ENCODE assay signal across 11 mouse cellular contexts in the genomic region with DNA sequence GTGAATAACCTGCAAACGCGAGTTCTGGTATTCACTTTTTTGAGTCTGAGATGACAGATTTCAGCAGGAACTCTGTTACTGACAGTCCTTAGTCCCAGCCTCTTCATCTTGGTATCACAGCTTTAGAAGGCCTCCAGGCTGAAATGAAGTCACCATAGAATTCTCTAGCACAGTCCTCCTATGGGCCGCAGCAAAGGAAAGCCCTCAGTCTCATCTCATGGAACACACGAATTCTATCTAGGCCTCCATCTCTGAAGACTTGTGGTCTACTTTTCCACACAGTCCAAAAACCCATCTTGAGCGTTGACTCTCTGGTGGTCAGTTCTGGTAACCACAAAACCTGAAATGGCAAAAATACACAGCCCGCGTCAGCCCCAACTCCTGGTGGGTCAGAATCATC. TPM values are rescaled to one million over a fixed set of nuclear protein-coding genes. Genes with fewer than 3 reads are reported as not detected.
DNase-seq lines count a peak whose midpoint lies in the region; ATAC-seq and TF ChIP-seq lines count a peak whose summit lies in the region.
"Had no signal": no experiment of that assay in that cellular context is flagged by ENCODE, and none has a peak within 500 bp of the region (broad histone marks: within the 10 kb centered on the region; RNA-seq: fewer than 3 reads in every experiment).

No protein-coding gene starts in this region.

- no peak for TF ChIP-seq POLR2A in heart, adult 2 months (IDR thresholded peaks at IDR 0.05; ENCODE audit: insufficient read depth, low read depth, low read length)

- TF ChIP-seq EP300 in heart, adult 2 months (IDR thresholded peaks at IDR 0.05; ENCODE audit: insufficient read depth, low read depth, low read length), result no peak

- H3K79me2 ChIP-seq in heart, adult 2 months (replicated peaks; ENCODE audit: control insufficient read depth, insufficient read depth, low read length), result no peaks in the 10 kb centered on the region

- H3K27ac ChIP-seq in heart, embryonic 15.5 days, result no peak overlapping the region
- H3K27ac ChIP-seq in heart, adult 2 months, result no peak overlapping the region
- peak overlapping the region; percentile 75; the same call in 1 of the 2 replicates for H3K27ac ChIP-seq in embryonic facial prominence, embryonic 11.5 days (replicated peaks; ENCODE audit: low read depth, low read length)
- H3K27ac ChIP-seq in hindbrain, embryonic 13.5 days, result peak overlapping the region; percentile 94
- peak overlapping the region; percentile 97 for H3K27ac ChIP-seq in midbrain, embryonic 14.5 days (replicated peaks; ENCODE audit: low read depth, low read length)
- H3K27ac ChIP-seq: liver, embryonic 15.5 days had no signal

- H3K4me3 ChIP-seq in heart, embryonic 15.5 days, result peak overlapping the region; percentile 60
- H3K4me3 ChIP-seq in heart, adult 2 months, result no peak overlapping the region
- peak overlapping the region; percentile 53 for H3K4me3 ChIP-seq in embryonic facial prominence, embryonic 11.5 days (ENCODE audit: low read depth, low read length)
- peak overlapping the region; percentile 61 for H3K4me3 ChIP-seq in hindbrain, embryonic 13.5 days
- peak overlapping the region; percentile 57 for H3K4me3 ChIP-seq in midbrain, embryonic 14.5 days (replicated peaks; ENCODE audit: low read depth, low read length)

- intact Hi-C loops in heart, adult 2 months (cut with DNase I), result no loop called here

- H3K27me3 ChIP-seq in heart, embryonic 15.5 days, result no peaks in the 10 kb centered on the region
- no peaks in the 10 kb centered on the region for H3K27me3 ChIP-seq in heart, adult 2 months (ENCODE audit: control insufficient read depth, insufficient read depth, low read length)
- no peaks in the 10 kb centered on the region for H3K27me3 ChIP-seq in embryonic facial prominence, embryonic 11.5 days (ENCODE audit: control insufficient read depth, insufficient read depth, low read length)
- no peaks in the 10 kb centered on the region for H3K27me3 ChIP-seq in hindbrain, embryonic 13.5 days
- H3K27me3 ChIP-seq in midbrain, embryonic 14.5 days (ENCODE audit: control insufficient read depth, insufficient read depth, low read length), result no peaks in the 10 kb centered on the region

- H3K9me3 ChIP-seq in heart, embryonic 15.5 days (replicated peaks), result no peaks in the 10 kb centered on the region
- no peaks in the 10 kb centered on the region for H3K9me3 ChIP-seq in embryonic facial prominence, embryonic 11.5 days (replicated peaks; ENCODE audit: control insufficient read depth, low read length)
- no peaks in the 10 kb centered on the region for H3K9me3 ChIP-seq in hindbrain, embryonic 13.5 days
- no peaks in the 10 kb centered on the region for H3K9me3 ChIP-seq in midbrain, embryonic 14.5 days (ENCODE audit: control insufficient read depth, low read length)
- H3K9me3 ChIP-seq: liver, embryonic 15.5 days had no signal

- ATAC-seq in heart, embryonic 15.5 days (replicated peaks; ENCODE audit: insufficient number of reproducible peaks, insufficient read depth, low FRiP score, low read depth), result no peak
- ATAC-seq in embryonic facial prominence, embryonic 11.5 days (replicated peaks; ENCODE audit: insufficient number of reproducible peaks, low FRiP score, low TSS enrichment, low read depth), result no peak
- ATAC-seq in hindbrain, embryonic 13.5 days (ENCODE audit: low FRiP score), result no peak
- no peak for ATAC-seq in midbrain, embryonic 14.5 days (ENCODE audit: low FRiP score, low TSS enrichment)

- 63% methylated on average over 7 of the region's 7 CpGs for WGBS in heart, embryonic 15.5 days
- WGBS in heart, adult 2 months, result 75% methylated on average over 7 of the region's 7 CpGs
- WGBS in embryonic facial prominence, embryonic 11.5 days, result 67% methylated on average over 7 of the region's 7 CpGs
- 61% methylated on average over 7 of the region's 7 CpGs for WGBS in hindbrain, embryonic 13.5 days
- 53% methylated on average over 7 of the region's 7 CpGs for WGBS in midbrain, embryonic 14.5 days

- DNase-seq in heart, adult 2 months, result no peak
- DNase-seq in embryonic facial prominence, embryonic 11.5 days (ENCODE audit: low spot score), result no peak
- no peak for DNase-seq in midbrain, embryonic 14.5 days
- DNase-seq in ovary, postnatal 36 days (ENCODE audit: low spot score), result no peak
- no peak for DNase-seq in ovary, postnatal 14 days (ENCODE audit: low spot score)
- no peak for DNase-seq in testis, postnatal 14 days (ENCODE audit: low spot score)
- DNase-seq: adrenal gland, postnatal 25 days had no signal

- no peak for TF ChIP-seq CTCF in heart, adult 2 months (IDR thresholded peaks at IDR 0.05)

- H3K9ac ChIP-seq in heart, embryonic 15.5 days, result peak overlapping the region; percentile 53; the same call in 1 of the 2 replicates
- H3K9ac ChIP-seq in heart, adult 2 months (ENCODE audit: low read depth, low read length), result no peak overlapping the region
- peak overlapping the region; percentile 75 for H3K9ac ChIP-seq in embryonic facial prominence, embryonic 11.5 days (replicated peaks; ENCODE audit: low read length)
- peak overlapping the region; percentile 94 for H3K9ac ChIP-seq in hindbrain, embryonic 13.5 days
- peak overlapping the region; percentile 76 for H3K9ac ChIP-seq in midbrain, embryonic 14.5 days (replicated peaks; ENCODE audit: low read length)
- H3K9ac ChIP-seq: liver, embryonic 15.5 days had no signal

- peaks cover 10% of the 10 kb centered on the region for H3K36me3 ChIP-seq in heart, embryonic 15.5 days
- no peaks in the 10 kb centered on the region for H3K36me3 ChIP-seq in heart, adult 2 months (ENCODE audit: control insufficient read depth, insufficient read depth, low read length)
- no peaks in the 10 kb centered on the region; the same call in 1 of the 2 replicates for H3K36me3 ChIP-seq in embryonic facial prominence, embryonic 11.5 days (replicated peaks; ENCODE audit: control insufficient read depth, insufficient read depth, low read depth, low read length)
- H3K36me3 ChIP-seq in hindbrain, embryonic 13.5 days, result peaks cover 13% of the 10 kb centered on the region
- H3K36me3 ChIP-seq in midbrain, embryonic 14.5 days (ENCODE audit: control insufficient read depth, insufficient read depth, low read length), result peaks cover 14% of the 10 kb centered on the region

- H3K4me1 ChIP-seq in heart, embryonic 15.5 days (replicated peaks), result peaks cover 5% of the 10 kb centered on the region; the same call in 1 of the 2 replicates
- H3K4me1 ChIP-seq in heart, adult 2 months (ENCODE audit: control insufficient read depth, insufficient read depth, low read length), result no peaks in the 10 kb centered on the region
- no peaks in the 10 kb centered on the region; the same call in 1 of the 2 replicates for H3K4me1 ChIP-seq in embryonic facial prominence, embryonic 11.5 days (ENCODE audit: control insufficient read depth, insufficient read depth, low read length)
- H3K4me1 ChIP-seq in hindbrain, embryonic 13.5 days (replicated peaks), result peaks cover 24% of the 10 kb centered on the region
- H3K4me1 ChIP-seq in midbrain, embryonic 14.5 days (ENCODE audit: control insufficient read depth, insufficient read depth, low read length), result peaks cover 21% of the 10 kb centered on the region

- H3K4me2 ChIP-seq in heart, embryonic 15.5 days, result peak overlapping the region; percentile 91
- peak overlapping the region; percentile 53 for H3K4me2 ChIP-seq in embryonic facial prominence, embryonic 11.5 days (ENCODE audit: low read depth, low read length)
- H3K4me2 ChIP-seq in hindbrain, embryonic 13.5 days, result peak overlapping the region; percentile 84
- H3K4me2 ChIP-seq in midbrain, embryonic 14.5 days (ENCODE audit: low read length), result peak overlapping the region; percentile 83

RNA-seq across cellular contexts. Expression of a gene that starts 1.2 kb away (rescaled TPM):
- polyA plus RNA-seq in heart, embryonic 15.5 days (2015; fragmentation: Nextera tagmentation; extraction: Ambion mirVana), result 25.5 and 36.7 TPM in 2 replicates
- total RNA-seq in heart, adult 2 months (2021), result under 1 TPM; 0.31 to 0.59 TPM
- polyA plus RNA-seq in heart, adult 2 months (2012; rRNA removed), result 0.47 and 0.56 TPM in 2 replicates
- polyA plus RNA-seq in embryonic facial prominence, embryonic 11.5 days (2014; fragmentation: Nextera tagmentation; extraction: Ambion mirVana), result 82.8 and 92.3 TPM in 2 replicates
- polyA plus RNA-seq in hindbrain, embryonic 13.5 days (2015; fragmentation: Nextera tagmentation; extraction: Ambion mirVana), result 601 TPM in 2 replicates
- 317 and 572 TPM in 2 replicates for polyA plus RNA-seq in midbrain, embryonic 14.5 days (2014; fragmentation: Nextera tagmentation; extraction: Ambion mirVana)
- total RNA-seq: hematopoietic stem cell, adult 5-6 weeks had no signal

RNA-seq across cellular contexts. Expression of a gene that starts 12.4 kb away (rescaled TPM):
- 31.7 and 35.6 TPM in 2 replicates for polyA plus RNA-seq in heart, embryonic 15.5 days (2015; fragmentation: Nextera tagmentation; extraction: Ambion mirVana)
- 10 to 100 TPM; 35.8 to 42.2 TPM for total RNA-seq in heart, adult 2 months (2021)
- 14.2 and 29.8 TPM in 2 replicates for polyA plus RNA-seq in heart, adult 2 months (2012; rRNA removed)
- 43.3 and 47.7 TPM in 2 replicates for polyA plus RNA-seq in embryonic facial prominence, embryonic 11.5 days (2014; fragmentation: Nextera tagmentation; extraction: Ambion mirVana)
- 30.7 and 34.7 TPM in 2 replicates for polyA plus RNA-seq in hindbrain, embryonic 13.5 days (2015; fragmentation: Nextera tagmentation; extraction: Ambion mirVana)
- polyA plus RNA-seq in midbrain, embryonic 14.5 days (2014; fragmentation: Nextera tagmentation; extraction: Ambion mirVana), result 23.3 and 35.7 TPM in 2 replicates

RNA-seq across cellular contexts. Expression of a gene that starts 12.7 kb away (rescaled TPM):
- polyA plus RNA-seq in heart, embryonic 15.5 days (2015; fragmentation: Nextera tagmentation; extraction: Ambion mirVana), result 23.0 and 25.4 TPM in 2 replicates
- 1 to 10 TPM; 7.5 to 9.2 TPM for total RNA-seq in heart, adult 2 months (2021)
- 3.4 and 4.5 TPM in 2 replicates for polyA plus RNA-seq in heart, adult 2 months (2012; rRNA removed)
- polyA plus RNA-seq in embryonic facial prominence, embryonic 11.5 days (2014; fragmentation: Nextera tagmentation; extraction: Ambion mirVana), result 58.8 and 64.9 TPM in 2 replicates
- 39.0 and 40.9 TPM in 2 replicates for polyA plus RNA-seq in hindbrain, embryonic 13.5 days (2015; fragmentation: Nextera tagmentation; extraction: Ambion mirVana)
- 20.9 and 29.7 TPM in 2 replicates for polyA plus RNA-seq in midbrain, embryonic 14.5 days (2014; fragmentation: Nextera tagmentation; extraction: Ambion mirVana)

RNA-seq across cellular contexts. Expression of a gene that starts 27.8 kb away (rescaled TPM):
- 11.4 and 13.7 TPM in 2 replicates for polyA plus RNA-seq in heart, embryonic 15.5 days (2015; fragmentation: Nextera tagmentation; extraction: Ambion mirVana)
- 10 to 100 TPM in 1 of 2 experiments, 1 to 10 TPM in 1; 8.5 to 10.2 TPM for total RNA-seq in heart, adult 2 months (2021)
- polyA plus RNA-seq in heart, adult 2 months (2012; rRNA removed), result 12.9 and 18.9 TPM in 2 replicates
- 24.8 and 25.5 TPM in 2 replicates for polyA plus RNA-seq in embryonic facial prominence, embryonic 11.5 days (2014; fragmentation: Nextera tagmentation; extraction: Ambion mirVana)
- polyA plus RNA-seq in hindbrain, embryonic 13.5 days (2015; fragmentation: Nextera tagmentation; extraction: Ambion mirVana), result 13.9 and 14.4 TPM in 2 replicates
- 12.4 and 17.1 TPM in 2 replicates for polyA plus RNA-seq in midbrain, embryonic 14.5 days (2014; fragmentation: Nextera tagmentation; extraction: Ambion mirVana)

RNA-seq across cellular contexts. Expression of a gene that starts 49.2 kb away (rescaled TPM):
- polyA plus RNA-seq in heart, embryonic 15.5 days (2015; fragmentation: Nextera tagmentation; extraction: Ambion mirVana), result 231 and 266 TPM in 2 replicates
- 100 to 1,000 TPM; 195 to 216 TPM for total RNA-seq in heart, adult 2 months (2021)
- 99.0 and 122 TPM in 2 replicates for polyA plus RNA-seq in heart, adult 2 months (2012; rRNA removed)
- 274 TPM in 2 replicates for polyA plus RNA-seq in embryonic facial prominence, embryonic 11.5 days (2014; fragmentation: Nextera tagmentation; extraction: Ambion mirVana)
- 191 and 192 TPM in 2 replicates for polyA plus RNA-seq in hindbrain, embryonic 13.5 days (2015; fragmentation: Nextera tagmentation; extraction: Ambion mirVana)
- 170 and 178 TPM in 2 replicates for polyA plus RNA-seq in midbrain, embryonic 14.5 days (2014; fragmentation: Nextera tagmentation; extraction: Ambion mirVana)

Comparison
In these comparisons a context has a peak if more than half of its experiments do, and no peak if none do; other contexts are left out.
1. RNA of a gene that starts 1.2 kb away (polyA plus RNA-seq): 601 TPM in hindbrain, embryonic 13.5 days, 317 to 572 TPM in midbrain, embryonic 14.5 days, 82.8 to 92.3 TPM in embryonic facial prominence, embryonic 11.5 days and 25.5 to 36.7 TPM in heart, embryonic 15.5 days; 0.47 to 0.56 TPM in heart, adult 2 months; every median in the first group is over 10 times any median in the second.
2. H3K27ac ChIP-seq: peak in embryonic facial prominence, embryonic 11.5 days (single experiment), hindbrain, embryonic 13.5 days (single experiment) and midbrain, embryonic 14.5 days (single experiment); none in heart, embryonic 15.5 days (single experiment) and heart, adult 2 months (single experiment).
3. Peak in every context shown above with its lines, with median percentiles within 50 percentile points of each other: H3K4me2 ChIP-seq.